ENCODE assay signal across 19 mouse cellular contexts in the genomic region with DNA sequence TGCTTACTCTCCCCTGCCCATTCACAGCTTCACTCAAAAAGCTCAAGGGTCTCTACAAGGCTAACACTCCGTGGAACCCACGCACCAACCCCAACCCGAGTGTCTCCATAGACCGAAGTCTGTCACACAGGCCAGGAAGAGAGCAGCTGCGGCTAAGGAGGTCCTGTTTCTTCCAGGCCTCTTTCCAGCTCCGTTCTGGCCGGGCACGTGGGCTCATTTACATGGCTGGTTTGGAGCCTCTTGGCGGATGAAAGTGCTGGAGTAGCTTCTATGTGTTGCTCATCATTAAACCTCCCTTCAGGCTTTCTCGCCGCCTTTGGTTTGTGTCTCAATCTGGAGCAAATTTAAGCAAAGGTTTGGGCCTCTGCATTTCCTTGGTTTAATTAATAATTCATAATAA.
DNase-seq lines count a peak whose midpoint lies in the region; ATAC-seq lines count a peak whose summit lies in the region.
"Had no signal": no experiment of that assay in that cellular context is flagged by ENCODE, and none has a peak within 500 bp of the region (broad histone marks: within the 10 kb centered on the region; RNA-seq: fewer than 3 reads in every experiment).

No protein-coding gene starts in this region.

- H3K9me3 ChIP-seq in embryonic facial prominence, embryonic 13.5 days: no peaks in the 10 kb centered on the region
- no peaks in the 10 kb centered on the region for H3K9me3 ChIP-seq in limb, embryonic 15.5 days
- H3K9me3 ChIP-seq: hindbrain, embryonic 12.5 days; midbrain, embryonic 12.5 days had no signal

- H3K36me3 ChIP-seq in embryonic facial prominence, embryonic 13.5 days: no peaks in the 10 kb centered on the region
- H3K36me3 ChIP-seq in limb, embryonic 15.5 days: no peaks in the 10 kb centered on the region
- H3K36me3 ChIP-seq: hindbrain, embryonic 12.5 days; midbrain, embryonic 12.5 days had no signal

- no peak overlapping the region for H3K9ac ChIP-seq in embryonic facial prominence, embryonic 13.5 days
- H3K9ac ChIP-seq in limb, embryonic 15.5 days: no peak overlapping the region
- H3K9ac ChIP-seq: hindbrain, embryonic 12.5 days; midbrain, embryonic 12.5 days had no signal

- peaks cover 36% of the 10 kb centered on the region for H3K27me3 ChIP-seq in embryonic facial prominence, embryonic 13.5 days
- peaks cover 6% of the 10 kb centered on the region; the same call in 1 of the 2 replicates for H3K27me3 ChIP-seq in limb, embryonic 15.5 days
- H3K27me3 ChIP-seq: hindbrain, embryonic 12.5 days; midbrain, embryonic 12.5 days had no signal

- H3K4me2 ChIP-seq in embryonic facial prominence, embryonic 13.5 days: no peak overlapping the region
- no peak overlapping the region for H3K4me2 ChIP-seq in limb, embryonic 15.5 days
- H3K4me2 ChIP-seq: hindbrain, embryonic 12.5 days; midbrain, embryonic 12.5 days had no signal

- H3K4me1 ChIP-seq in embryonic facial prominence, embryonic 13.5 days: peaks cover 27% of the 10 kb centered on the region
- H3K4me1 ChIP-seq in limb, embryonic 15.5 days: peaks cover 14% of the 10 kb centered on the region
- H3K4me1 ChIP-seq: hindbrain, embryonic 12.5 days; midbrain, embryonic 12.5 days had no signal

- intact Hi-C loops in gastrocnemius, postnatal 14 days (cut with DNase I; ENCODE audit: low total_unique reads): no loop called here

- no peak overlapping the region for H3K4me3 ChIP-seq in embryonic facial prominence, embryonic 13.5 days
- no peak overlapping the region for H3K4me3 ChIP-seq in limb, embryonic 15.5 days
- H3K4me3 ChIP-seq: heart, adult 2 months; hindbrain, embryonic 12.5 days; midbrain, embryonic 12.5 days had no signal

- no peak for ATAC-seq in embryonic facial prominence, embryonic 13.5 days (ENCODE audit: insufficient number of reproducible peaks, insufficient read depth, low FRiP score, low TSS enrichment, low read depth)
- ATAC-seq in limb, embryonic 15.5 days (ENCODE audit: insufficient number of reproducible peaks, low FRiP score, low TSS enrichment, low read depth): no peak
- ATAC-seq in megakaryocyte, adult 5-6 weeks (ENCODE audit: poor library complexity, severe bottlenecking): no peak
- no peak for ATAC-seq in CD4-positive, CD25-positive, alpha-beta regulatory T cell, adult 4 months
- ATAC-seq: forebrain, embryonic 16.5 days; inflammation-experienced regulatory T-cells, adult 6 months; lung, postnatal 0 days had no signal

- WGBS in embryonic facial prominence, embryonic 13.5 days: 42% methylated on average over 11 of the region's 11 CpGs
- WGBS in limb, embryonic 15.5 days: 30% methylated on average over 11 of the region's 11 CpGs

- DNase-seq in cerebellum, postnatal 10 days: peak; percentile 37 to 43
- DNase-seq in cerebellum, adult 9-10 months: no peak
- DNase-seq in gastrocnemius, postnatal 14 days: peak; percentile 43
- DNase-seq in layer of hippocampus, adult 11-12 months (ENCODE audit: low spot score): no peak
- DNase-seq: adrenal gland, postnatal 25 days; cerebellum, adult 8-10 months; heart, adult 2 months; kidney, adult 18-20 months; thymus, adult 2 months had no signal

- peak overlapping the region; percentile 30; the same call in 1 of the 2 replicates for H3K27ac ChIP-seq in embryonic facial prominence, embryonic 13.5 days
- peak overlapping the region; percentile 71 for H3K27ac ChIP-seq in limb, embryonic 15.5 days
- H3K27ac ChIP-seq: heart, adult 2 months; hindbrain, embryonic 12.5 days; kidney, postnatal 0 days; midbrain, embryonic 12.5 days had no signal

Comparison
In these comparisons a context has a peak if more than half of its experiments do, and no peak if none do; other contexts are left out.
1. DNase-seq: peak in cerebellum, postnatal 10 days (2 of 2) and gastrocnemius, postnatal 14 days (single experiment); none in cerebellum, adult 9-10 months (single experiment) and layer of hippocampus, adult 11-12 months (single experiment).